Mouse (Mus musculus): ENCODE results near the gene Rnf2. TPM values are rescaled to one million over a fixed set of nuclear protein-coding genes. Genes with fewer than 3 reads are reported as not detected.
A peak's percentile ranks its signal among the peaks of the same experiment; 100 is the strongest.

The Rnf2 gene
- polyA plus RNA-seq, 1 experiment from 2014 or later: 41.9 TPM

DNA sequence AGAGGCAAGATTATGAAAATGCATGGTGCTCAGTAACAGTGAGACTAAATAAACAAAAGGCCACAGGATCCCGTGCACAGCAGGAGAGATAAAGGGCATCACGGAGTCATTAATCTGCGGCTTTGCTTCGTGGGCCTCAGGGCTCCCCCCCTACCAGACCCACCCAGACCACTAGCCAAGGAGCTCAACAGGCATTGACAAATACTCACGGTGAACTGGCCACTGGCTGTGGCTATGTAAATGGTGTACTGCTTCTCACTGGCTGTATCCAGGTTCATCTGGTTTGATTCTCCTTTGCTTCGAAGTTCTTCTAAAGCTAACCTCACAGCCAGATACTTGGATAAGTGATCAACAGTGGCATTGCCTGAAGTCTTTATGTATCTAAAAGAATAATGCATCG lies 29.3 kb downstream of the Rnf2 start:
- no peak for DNase-seq (ENCODE audit: low spot score)

DNA sequence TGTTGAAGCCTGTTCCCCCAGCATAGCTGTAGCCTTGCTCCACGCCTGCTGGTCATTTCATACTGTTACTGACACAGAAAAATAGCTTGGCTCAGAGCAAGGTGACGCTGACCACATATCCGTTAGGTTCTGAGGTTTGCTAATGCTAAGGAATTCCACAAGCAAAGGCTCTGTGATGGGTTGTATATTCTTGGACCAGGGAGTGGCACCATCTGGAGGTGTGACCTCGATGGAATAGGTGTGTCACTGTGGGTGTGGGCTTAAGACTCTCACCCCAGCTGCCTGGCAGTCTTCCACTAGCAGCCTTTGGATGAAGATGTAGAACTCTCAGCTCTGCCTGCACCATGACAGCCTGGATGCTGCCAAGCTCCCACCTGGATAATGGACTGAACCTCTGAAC lies 34.2 kb downstream of the Rnf2 start:
- peak; percentile 26; the same call in 1 of the 2 replicates for ATAC-seq
- no peak for DNase-seq (ENCODE audit: low spot score)
- peaks cover 3% of the 10 kb centered on the region; the same call in 1 of the 2 replicates for H3K36me3 ChIP-seq (ENCODE audit: insufficient read depth, low read length)
- H3K4me1 ChIP-seq (ENCODE audit: insufficient read depth, low read depth, low read length): no peaks in the 10 kb centered on the region
- H3K27me3 ChIP-seq (replicated peaks; ENCODE audit: insufficient read depth, low read length): no peaks in the 10 kb centered on the region
- WGBS: 73% methylated on average over 4 of the region's 4 CpGs
- TF ChIP-seq EP300 (IDR thresholded peaks at IDR 0.05): no peak
- TF ChIP-seq CTCF (IDR thresholded peaks at IDR 0.05): no peak
- no peak overlapping the region for H3K27ac ChIP-seq (ENCODE audit: low read length)
- no peak overlapping the region for H3K4me2 ChIP-seq (replicated peaks; ENCODE audit: low read depth, low read length)
- no peak overlapping the region for H3K9ac ChIP-seq (replicated peaks; ENCODE audit: low read depth)
- H3K4me3 ChIP-seq (ENCODE audit: low read depth, low read length): no peak overlapping the region
- H3K9me3 ChIP-seq (ENCODE audit: low read length): no peaks in the 10 kb centered on the region

More for the DNA sequence above, 29.3 kb downstream of the Rnf2 start:
- Histone ChIP-seq H3K9me3 (ENCODE audit: low read length) (no peaks in the 10 kb centered on the region), H3K4me3 (ENCODE audit: low read depth, low read length) (no peak overlapping the region), H3K4me2 (replicated peaks; ENCODE audit: low read depth, low read length) (no peak overlapping the region), H3K27ac (ENCODE audit: low read length) (no peak overlapping the region), H3K36me3 (ENCODE audit: insufficient read depth, low read length) (peaks cover 31% of the 10 kb centered on the region; the same call in 1 of the 2 replicates), H3K27me3 (replicated peaks; ENCODE audit: insufficient read depth, low read length) (no peaks in the 10 kb centered on the region), H3K9ac (replicated peaks; ENCODE audit: low read depth) (no peak overlapping the region), H3K4me1 (ENCODE audit: insufficient read depth, low read depth, low read length) (no peaks in the 10 kb centered on the region)
- 75% methylated on average over 7 of the region's 7 CpGs for WGBS
- TF ChIP-seq CTCF (IDR thresholded peaks at IDR 0.05) (no peak), EP300 (IDR thresholded peaks at IDR 0.05) (no peak)
- ATAC-seq: no peak

DNA sequence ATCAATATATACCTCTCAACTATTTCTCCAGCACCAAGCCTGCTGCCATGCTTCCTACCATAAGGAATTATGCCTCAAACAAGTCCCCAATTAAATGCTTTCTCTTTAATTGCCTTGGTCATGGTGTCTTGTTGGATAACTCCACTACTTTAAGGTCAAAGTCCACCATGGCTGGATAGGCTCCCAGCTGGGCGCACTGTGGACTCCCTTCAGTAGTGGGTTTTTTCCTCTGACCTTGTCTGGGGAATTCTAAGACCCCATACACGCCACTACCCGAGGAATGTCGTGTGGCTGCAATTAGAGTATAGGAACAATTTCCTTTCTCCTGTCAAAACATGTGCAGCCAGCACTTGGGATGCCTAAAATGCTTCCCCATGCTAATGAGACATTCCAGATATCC lies 35.8 kb downstream of the Rnf2 start:
- Histone ChIP-seq H3K9me3 (ENCODE audit: low read length) (no peaks in the 10 kb centered on the region), H3K9ac (replicated peaks; ENCODE audit: low read depth) (no peak overlapping the region), H3K4me1 (ENCODE audit: insufficient read depth, low read depth, low read length) (no peaks in the 10 kb centered on the region), H3K27me3 (replicated peaks; ENCODE audit: insufficient read depth, low read length) (no peaks in the 10 kb centered on the region), H3K36me3 (ENCODE audit: insufficient read depth, low read length) (0 out of 2 replicates have a peak, but pooled peaks cover 3% of the 10 kb centered on the region), H3K4me2 (replicated peaks; ENCODE audit: low read depth, low read length) (no peak overlapping the region), H3K4me3 (ENCODE audit: low read depth, low read length) (no peak overlapping the region), H3K27ac (ENCODE audit: low read length) (no peak overlapping the region)
- WGBS: 50% methylated on average over 4 of the region's 4 CpGs
- ATAC-seq (no peak), DNase-seq (ENCODE audit: low spot score) (no peak)
- TF ChIP-seq CTCF (IDR thresholded peaks at IDR 0.05): no peak
- TF ChIP-seq EP300 (IDR thresholded peaks at IDR 0.05): no peak

DNA sequence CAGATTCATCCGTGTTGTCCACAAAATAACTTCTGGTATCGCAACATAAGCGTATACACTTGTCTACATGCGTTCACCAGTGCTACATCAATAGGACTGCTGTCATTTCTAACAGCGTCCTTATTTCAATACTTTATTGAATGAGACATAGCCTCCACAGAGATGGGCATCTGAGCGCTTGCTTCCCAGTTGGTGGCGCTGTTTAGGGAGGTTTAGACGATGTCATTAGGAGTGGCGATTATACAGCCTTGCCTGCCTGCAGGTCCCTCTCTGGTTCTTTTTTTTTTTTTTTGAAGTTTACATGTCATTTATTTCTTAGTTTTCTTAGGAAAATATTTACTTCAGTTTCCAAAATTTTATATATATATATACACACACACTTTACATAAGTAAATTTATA lies 39.5 kb downstream of the Rnf2 start:
- no peak overlapping the region for H3K27ac ChIP-seq (ENCODE audit: low read length)
- H3K4me1 ChIP-seq (ENCODE audit: insufficient read depth, low read depth, low read length): no peaks in the 10 kb centered on the region
- WGBS: 81% methylated on average over 9 of the region's 9 CpGs
- DNase-seq (ENCODE audit: low spot score) (no peak), ATAC-seq (no peak)
- TF ChIP-seq CTCF (IDR thresholded peaks at IDR 0.05) (peak; percentile 52), EP300 (IDR thresholded peaks at IDR 0.05) (no peak)
- H3K4me3 ChIP-seq (ENCODE audit: low read depth, low read length): no peak overlapping the region
- H3K4me2 ChIP-seq (replicated peaks; ENCODE audit: low read depth, low read length): no peak overlapping the region
- peaks cover 16% of the 10 kb centered on the region for H3K36me3 ChIP-seq (ENCODE audit: insufficient read depth, low read length)
- no peaks in the 10 kb centered on the region for H3K27me3 ChIP-seq (replicated peaks; ENCODE audit: insufficient read depth, low read length)
- H3K9ac ChIP-seq (replicated peaks; ENCODE audit: low read depth): no peak overlapping the region
- H3K9me3 ChIP-seq (ENCODE audit: low read length): no peaks in the 10 kb centered on the region

DNA sequence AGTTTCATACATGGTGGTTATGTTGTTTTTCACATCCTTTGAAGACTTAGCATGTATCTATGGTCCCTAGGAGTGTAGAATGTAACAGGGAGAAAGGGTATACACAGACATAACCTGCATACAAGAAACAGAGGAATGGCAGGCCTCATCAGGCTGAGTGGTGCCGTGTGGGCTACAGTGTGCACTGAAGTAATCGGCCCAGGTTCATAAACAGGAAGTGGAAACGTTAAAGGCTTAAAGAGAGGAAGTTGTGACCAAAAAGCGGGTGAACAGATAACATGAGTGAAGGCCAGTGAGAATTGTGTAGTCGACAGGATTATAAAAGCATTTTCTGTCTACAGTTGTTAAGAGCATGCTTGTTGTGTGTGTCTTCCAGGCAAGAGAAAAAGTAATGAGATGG lies 43.7 kb downstream of the Rnf2 start:
- Histone ChIP-seq H3K27ac (ENCODE audit: low read length) (no peak overlapping the region), H3K27me3 (replicated peaks; ENCODE audit: insufficient read depth, low read length) (no peaks in the 10 kb centered on the region), H3K9ac (replicated peaks; ENCODE audit: low read depth) (no peak overlapping the region), H3K4me1 (ENCODE audit: insufficient read depth, low read depth, low read length) (no peaks in the 10 kb centered on the region), H3K36me3 (ENCODE audit: insufficient read depth, low read length) (peaks cover 25% of the 10 kb centered on the region), H3K4me3 (ENCODE audit: low read depth, low read length) (no peak overlapping the region), H3K4me2 (replicated peaks; ENCODE audit: low read depth, low read length) (no peak overlapping the region), H3K9me3 (ENCODE audit: low read length) (no peaks in the 10 kb centered on the region)
- ATAC-seq (no peak), DNase-seq (ENCODE audit: low spot score) (no peak)
- 58% methylated on average over 5 of the region's 5 CpGs for WGBS
- no peak for TF ChIP-seq CTCF (IDR thresholded peaks at IDR 0.05)
- TF ChIP-seq EP300 (IDR thresholded peaks at IDR 0.05): no peak

DNA sequence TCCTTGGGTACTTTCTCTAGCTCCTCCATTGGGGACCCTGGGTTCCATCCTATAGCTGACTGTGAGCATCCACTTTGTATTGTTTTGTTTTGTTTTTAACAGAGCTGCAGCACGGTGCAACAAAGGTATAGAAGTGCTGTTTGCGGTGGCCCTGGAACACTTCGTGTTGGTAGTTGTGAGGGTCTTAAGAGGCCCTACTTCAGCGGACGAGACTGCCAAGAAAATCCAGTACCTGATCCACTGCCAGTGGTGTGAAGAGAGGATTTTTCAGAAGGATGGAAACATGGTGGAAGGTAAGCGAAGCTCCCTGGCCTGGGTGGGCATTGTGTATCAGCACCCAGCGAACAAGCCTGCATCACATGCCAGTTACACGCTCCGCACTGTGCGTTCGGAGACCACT lies 48.8 kb downstream of the Rnf2 start:
- TF ChIP-seq EP300 (IDR thresholded peaks at IDR 0.05) (no peak), CTCF (IDR thresholded peaks at IDR 0.05) (no peak)
- no peak for DNase-seq (ENCODE audit: low spot score)
- no peak overlapping the region for H3K9ac ChIP-seq (replicated peaks; ENCODE audit: low read depth)
- H3K4me3 ChIP-seq (ENCODE audit: low read depth, low read length): no peak overlapping the region
- H3K4me1 ChIP-seq (ENCODE audit: insufficient read depth, low read depth, low read length): no peaks in the 10 kb centered on the region
- no peak overlapping the region for H3K4me2 ChIP-seq (replicated peaks; ENCODE audit: low read depth, low read length)
- ATAC-seq: no peak
- peaks cover 26% of the 10 kb centered on the region for H3K36me3 ChIP-seq (ENCODE audit: insufficient read depth, low read length)
- H3K27ac ChIP-seq (ENCODE audit: low read length): no peak overlapping the region
- 94% methylated on average over 11 of the region's 11 CpGs for WGBS
- H3K27me3 ChIP-seq (replicated peaks; ENCODE audit: insufficient read depth, low read length): no peaks in the 10 kb centered on the region
- H3K9me3 ChIP-seq (ENCODE audit: low read length): no peaks in the 10 kb centered on the region

DNA sequence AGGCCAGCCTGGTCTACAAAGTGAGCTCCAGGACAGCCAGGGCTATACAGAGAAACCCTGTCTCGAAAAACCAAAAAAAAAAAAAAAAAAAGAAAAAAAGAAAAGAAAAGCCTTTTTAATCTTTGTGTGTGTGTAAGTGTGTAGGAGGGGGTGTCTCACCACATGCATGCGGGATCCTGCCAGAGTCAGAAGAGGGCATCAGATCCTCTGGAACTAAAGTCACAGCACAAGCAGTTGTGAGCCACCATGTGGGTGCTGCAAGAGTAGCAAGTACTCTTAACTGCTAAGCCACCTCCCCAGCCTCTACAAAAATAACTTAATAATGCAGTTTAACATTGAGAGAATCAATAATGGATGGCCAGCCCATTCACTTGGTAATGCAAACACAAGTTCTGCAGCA lies 49.9 kb downstream of the Rnf2 start:
- H3K36me3 ChIP-seq (ENCODE audit: insufficient read depth, low read length): peaks cover 28% of the 10 kb centered on the region
- H3K27ac ChIP-seq (ENCODE audit: low read length): no peak overlapping the region
- H3K9me3 ChIP-seq (ENCODE audit: low read length): no peaks in the 10 kb centered on the region
- no peaks in the 10 kb centered on the region for H3K4me1 ChIP-seq (ENCODE audit: insufficient read depth, low read depth, low read length)
- no peaks in the 10 kb centered on the region for H3K27me3 ChIP-seq (replicated peaks; ENCODE audit: insufficient read depth, low read length)
- no peak overlapping the region for H3K9ac ChIP-seq (replicated peaks; ENCODE audit: low read depth)
- DNase-seq (ENCODE audit: low spot score) (no peak), ATAC-seq (no peak)
- WGBS: 91% methylated on average over 1 of the region's 2 CpGs
- no peak overlapping the region for H3K4me2 ChIP-seq (replicated peaks; ENCODE audit: low read depth, low read length)
- no peak overlapping the region for H3K4me3 ChIP-seq (ENCODE audit: low read depth, low read length)
- TF ChIP-seq EP300 (IDR thresholded peaks at IDR 0.05) (no peak), CTCF (IDR thresholded peaks at IDR 0.05) (peak; percentile 23; the same call in 1 of the 2 replicates)

Measured in lung, postnatal 0 days (tissue).